Mouse (Mus musculus): Measurements from ENCODE around the gene Ak4. TPM values are rescaled to one million over a fixed set of nuclear protein-coding genes. Genes with fewer than 3 reads are reported as not detected.
"Not testable (repeated sequence)": the region's sequence is repeated elsewhere in the genome, so short reads cannot be mapped to it uniquely, and the experiment has no call there.

The Ak4 gene
- polyA plus RNA-seq, 1 experiment from 2014 or later = 10.1 TPM

- no peak overlapping the region for H3K4me3 ChIP-seq (ENCODE audit: low read depth, low read length)
- no peak overlapping the region for H3K9ac ChIP-seq (replicated peaks; ENCODE audit: low read depth, low read length)
- H3K27ac ChIP-seq (ENCODE audit: low read length) = no peak overlapping the region
- H3K27me3 ChIP-seq (ENCODE audit: control insufficient read depth, insufficient read depth, low read length) = no peaks in the 10 kb centered on the region
- peak; percentile 56; the same call in 1 of the 2 replicates for ATAC-seq (ENCODE audit: insufficient number of reproducible peaks, insufficient read depth, low FRiP score, low read depth)
- peaks cover 11% of the 10 kb centered on the region; the same call in 1 of the 2 replicates for H3K4me1 ChIP-seq (ENCODE audit: control insufficient read depth, insufficient read depth, low read length)
- no peaks in the 10 kb centered on the region for H3K36me3 ChIP-seq (ENCODE audit: control insufficient read depth, insufficient read depth, low read length)
- 68% methylated on average over 7 of the region's 7 CpGs for WGBS
- H3K9me3 ChIP-seq (ENCODE audit: control insufficient read depth, low read depth, low read length) = no peaks in the 10 kb centered on the region
- H3K4me2 ChIP-seq (replicated peaks; ENCODE audit: low read depth, low read length) = no peak overlapping the region
Measured at GRCm38 (mm10) chr4:101443419-101443991, 24.4 kb downstream of the Ak4 start.

- H3K27me3 ChIP-seq (ENCODE audit: control insufficient read depth, insufficient read depth, low read length) = no peaks in the 10 kb centered on the region
- ATAC-seq (ENCODE audit: insufficient number of reproducible peaks, insufficient read depth, low FRiP score, low read depth) = no peak
- H3K27ac ChIP-seq (ENCODE audit: low read length) = no peak overlapping the region
- H3K36me3 ChIP-seq (ENCODE audit: control insufficient read depth, insufficient read depth, low read length) = no peaks in the 10 kb centered on the region
- H3K4me3 ChIP-seq (ENCODE audit: low read depth, low read length) = no peak overlapping the region
- WGBS = 92% methylated on average over 4 of the region's 4 CpGs
- no peak overlapping the region for H3K9ac ChIP-seq (replicated peaks; ENCODE audit: low read depth, low read length)
- H3K9me3 ChIP-seq (ENCODE audit: control insufficient read depth, low read depth, low read length) = no peaks in the 10 kb centered on the region
- no peak overlapping the region for H3K4me2 ChIP-seq (replicated peaks; ENCODE audit: low read depth, low read length)
- H3K4me1 ChIP-seq (ENCODE audit: control insufficient read depth, insufficient read depth, low read length) = no peaks in the 10 kb centered on the region
Measured at GRCm38 (mm10) chr4:101445660-101446059, 26.6 kb downstream of the Ak4 start.

DNA sequence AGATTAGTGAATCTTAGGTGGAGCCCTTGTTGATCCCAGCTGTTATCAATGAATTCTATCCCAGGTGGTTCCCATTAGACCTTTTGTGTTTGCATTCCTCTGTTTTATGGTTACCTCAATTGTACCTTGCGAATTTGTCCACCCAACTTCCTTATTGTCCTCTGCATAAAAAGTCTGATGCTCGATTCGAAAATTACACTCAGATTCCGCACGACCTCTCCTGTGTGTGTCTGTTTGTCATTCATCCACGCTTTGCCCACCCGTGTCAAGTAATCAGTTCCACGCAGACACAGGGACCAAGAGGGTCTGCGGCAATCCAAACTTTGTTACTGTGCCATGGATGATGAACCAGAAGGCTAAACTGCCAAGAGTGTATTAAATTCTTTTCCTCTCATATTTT is 27.5 kb downstream of the Ak4 start:
- not testable (repeated sequence) for H3K9ac ChIP-seq (replicated peaks; ENCODE audit: low read depth, low read length); ATAC-seq (ENCODE audit: insufficient number of reproducible peaks, insufficient read depth, low FRiP score, low read depth)
- 95% methylated on average over 9 of the region's 9 CpGs for WGBS

DNA sequence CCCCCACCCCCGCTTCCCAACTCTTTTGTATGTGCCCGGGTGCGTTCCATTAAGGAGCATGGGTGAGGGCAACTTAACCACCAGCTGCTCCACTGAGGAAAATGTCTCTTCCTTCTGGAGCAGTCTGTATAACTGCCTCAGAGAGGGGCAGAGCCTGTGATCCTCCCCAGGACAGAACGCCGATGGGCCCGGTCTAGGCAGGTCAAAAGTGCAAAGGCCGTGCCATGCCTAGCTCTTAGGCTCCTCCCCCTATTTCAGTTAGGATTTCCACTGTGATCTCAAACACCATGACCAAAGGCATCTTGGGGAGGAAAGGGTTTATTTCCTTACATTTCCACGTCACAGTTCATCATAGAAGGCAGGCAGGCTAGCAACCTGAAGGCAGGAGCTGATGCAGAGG is 29.6 kb downstream of the Ak4 start:
- Histone ChIP-seq H3K9me3 (ENCODE audit: control insufficient read depth, low read depth, low read length) (no peaks in the 10 kb centered on the region), H3K4me2 (replicated peaks; ENCODE audit: low read depth, low read length) (no peak overlapping the region), H3K4me1 (ENCODE audit: control insufficient read depth, insufficient read depth, low read length) (no peaks in the 10 kb centered on the region), H3K27me3 (ENCODE audit: control insufficient read depth, insufficient read depth, low read length) (no peaks in the 10 kb centered on the region), H3K27ac (ENCODE audit: low read length) (no peak overlapping the region), H3K36me3 (ENCODE audit: control insufficient read depth, insufficient read depth, low read length) (no peaks in the 10 kb centered on the region), H3K9ac (replicated peaks; ENCODE audit: low read depth, low read length) (no peak overlapping the region), H3K4me3 (ENCODE audit: low read depth, low read length) (no peak overlapping the region)
- WGBS = 74% methylated on average over 8 of the region's 8 CpGs
- ATAC-seq (ENCODE audit: insufficient number of reproducible peaks, insufficient read depth, low FRiP score, low read depth) = no peak

More for the DNA sequence above, 27.5 kb downstream of the Ak4 start:
- not testable (repeated sequence) for H3K27me3 ChIP-seq (ENCODE audit: control insufficient read depth, insufficient read depth, low read length); H3K4me2 ChIP-seq (replicated peaks; ENCODE audit: low read depth, low read length); H3K9me3 ChIP-seq (ENCODE audit: control insufficient read depth, low read depth, low read length); H3K4me3 ChIP-seq (ENCODE audit: low read depth, low read length); H3K36me3 ChIP-seq (ENCODE audit: control insufficient read depth, insufficient read depth, low read length); H3K4me1 ChIP-seq (ENCODE audit: control insufficient read depth, insufficient read depth, low read length); H3K27ac ChIP-seq (ENCODE audit: low read length)

GRCm38 (mm10) chr4:101449344-101449743 is 30.3 kb downstream of the Ak4 start:
- Histone ChIP-seq H3K36me3 (ENCODE audit: control insufficient read depth, insufficient read depth, low read length) (no peaks in the 10 kb centered on the region), H3K27ac (ENCODE audit: low read length) (no peak overlapping the region), H3K27me3 (ENCODE audit: control insufficient read depth, insufficient read depth, low read length) (no peaks in the 10 kb centered on the region), H3K4me1 (ENCODE audit: control insufficient read depth, insufficient read depth, low read length) (no peaks in the 10 kb centered on the region), H3K9me3 (ENCODE audit: control insufficient read depth, low read depth, low read length) (no peaks in the 10 kb centered on the region), H3K9ac (replicated peaks; ENCODE audit: low read depth, low read length) (no peak overlapping the region), H3K4me2 (replicated peaks; ENCODE audit: low read depth, low read length) (no peak overlapping the region), H3K4me3 (ENCODE audit: low read depth, low read length) (no peak overlapping the region)
- no peak for ATAC-seq (ENCODE audit: insufficient number of reproducible peaks, insufficient read depth, low FRiP score, low read depth)
- 55% methylated on average over 7 of the region's 7 CpGs for WGBS

GRCm38 (mm10) chr4:101450150-101450780 is 31.2 kb downstream of the Ak4 start:
- Histone ChIP-seq H3K9me3 (ENCODE audit: control insufficient read depth, low read depth, low read length) (no peaks in the 10 kb centered on the region), H3K36me3 (ENCODE audit: control insufficient read depth, insufficient read depth, low read length) (no peaks in the 10 kb centered on the region), H3K4me2 (replicated peaks; ENCODE audit: low read depth, low read length) (no peak overlapping the region), H3K27me3 (ENCODE audit: control insufficient read depth, insufficient read depth, low read length) (no peaks in the 10 kb centered on the region), H3K4me1 (ENCODE audit: control insufficient read depth, insufficient read depth, low read length) (no peaks in the 10 kb centered on the region), H3K27ac (ENCODE audit: low read length) (no peak overlapping the region), H3K4me3 (ENCODE audit: low read depth, low read length) (no peak overlapping the region), H3K9ac (replicated peaks; ENCODE audit: low read depth, low read length) (no peak overlapping the region)
- 75% methylated on average over 20 of the region's 20 CpGs for WGBS
- peak; percentile 46; the same call in 1 of the 2 replicates for ATAC-seq (ENCODE audit: insufficient number of reproducible peaks, insufficient read depth, low FRiP score, low read depth)

DNA sequence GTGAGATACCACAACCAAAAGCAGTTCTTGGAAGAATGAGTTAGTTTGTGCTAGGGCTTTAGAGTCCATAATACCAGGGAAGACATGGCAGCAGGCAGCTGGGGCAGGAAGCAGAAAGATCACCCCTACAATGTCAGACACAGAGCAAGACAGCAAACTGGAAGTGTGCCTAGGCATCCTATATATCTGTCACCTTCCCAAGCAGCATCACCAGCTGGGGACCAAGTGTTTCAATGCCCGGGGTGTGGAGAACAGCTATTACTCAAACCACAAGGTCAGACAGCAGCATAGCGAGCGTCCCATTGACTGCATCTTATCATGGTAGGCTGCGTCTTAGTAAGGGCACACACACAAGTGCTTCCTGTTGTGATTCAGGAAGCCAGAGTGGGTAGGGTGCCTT is 32.0 kb downstream of the Ak4 start:
- H3K36me3 ChIP-seq (ENCODE audit: control insufficient read depth, insufficient read depth, low read length) = no peaks in the 10 kb centered on the region
- WGBS = 89% methylated on average over 4 of the region's 4 CpGs
- no peak for ATAC-seq (ENCODE audit: insufficient number of reproducible peaks, insufficient read depth, low FRiP score, low read depth)
- no peak overlapping the region for H3K4me3 ChIP-seq (ENCODE audit: low read depth, low read length)
- no peak overlapping the region for H3K9ac ChIP-seq (replicated peaks; ENCODE audit: low read depth, low read length)
- no peak overlapping the region for H3K27ac ChIP-seq (ENCODE audit: low read length)
- no peaks in the 10 kb centered on the region for H3K9me3 ChIP-seq (ENCODE audit: control insufficient read depth, low read depth, low read length)
- H3K4me1 ChIP-seq (ENCODE audit: control insufficient read depth, insufficient read depth, low read length) = no peaks in the 10 kb centered on the region
- no peak overlapping the region for H3K4me2 ChIP-seq (replicated peaks; ENCODE audit: low read depth, low read length)
- H3K27me3 ChIP-seq (ENCODE audit: control insufficient read depth, insufficient read depth, low read length) = no peaks in the 10 kb centered on the region

DNA sequence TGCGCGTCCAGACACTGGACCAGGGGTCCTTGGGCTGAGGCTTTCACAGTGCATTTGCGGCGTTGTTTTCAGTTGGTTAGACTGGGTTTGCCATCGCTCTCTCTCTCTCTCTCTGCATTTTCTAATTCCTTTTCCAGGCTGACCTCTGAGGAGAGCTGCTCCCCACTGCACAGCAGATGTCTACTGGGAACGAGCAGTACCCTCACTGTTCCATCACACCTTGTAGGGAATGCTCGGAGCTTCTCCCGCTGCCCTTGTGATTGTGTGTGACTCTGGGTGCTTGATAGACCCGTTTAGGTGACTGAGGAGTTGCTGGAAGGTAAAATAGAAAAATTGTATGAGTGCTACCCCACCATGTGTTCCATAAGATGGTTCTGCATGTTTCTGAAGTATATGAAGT is 33.8 kb downstream of the Ak4 start:
- no peaks in the 10 kb centered on the region for H3K4me1 ChIP-seq (ENCODE audit: control insufficient read depth, insufficient read depth, low read length)
- ATAC-seq (ENCODE audit: insufficient number of reproducible peaks, insufficient read depth, low FRiP score, low read depth) = no peak
- H3K9me3 ChIP-seq (ENCODE audit: control insufficient read depth, low read depth, low read length) = no peaks in the 10 kb centered on the region
- H3K9ac ChIP-seq (replicated peaks; ENCODE audit: low read depth, low read length) = no peak overlapping the region
- 89% methylated on average over 9 of the region's 9 CpGs for WGBS
- no peak overlapping the region for H3K27ac ChIP-seq (ENCODE audit: low read length)
- no peaks in the 10 kb centered on the region for H3K36me3 ChIP-seq (ENCODE audit: control insufficient read depth, insufficient read depth, low read length)
- no peak overlapping the region for H3K4me3 ChIP-seq (ENCODE audit: low read depth, low read length)
- no peaks in the 10 kb centered on the region for H3K27me3 ChIP-seq (ENCODE audit: control insufficient read depth, insufficient read depth, low read length)
- H3K4me2 ChIP-seq (replicated peaks; ENCODE audit: low read depth, low read length) = no peak overlapping the region

DNA sequence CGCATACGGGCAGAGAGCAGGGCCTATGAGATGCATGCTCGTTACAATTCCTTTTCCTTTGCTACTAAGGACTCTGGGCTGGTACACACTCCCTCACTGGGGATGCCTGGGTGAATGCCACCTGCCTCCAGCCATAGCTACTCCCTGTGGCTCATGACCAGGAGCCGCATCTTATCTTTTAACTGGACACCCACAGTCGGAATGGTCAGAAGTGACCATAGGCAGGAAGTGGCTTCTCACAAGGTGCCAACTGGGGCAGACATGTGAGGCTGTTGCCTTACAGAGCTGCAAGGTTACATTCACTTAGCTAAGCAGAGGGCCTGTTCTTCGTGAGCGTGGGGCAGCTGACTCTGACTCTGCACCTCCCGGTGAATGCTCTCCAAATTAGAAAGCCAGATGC is 38.1 kb downstream of the Ak4 start:
- no peaks in the 10 kb centered on the region for H3K4me1 ChIP-seq (ENCODE audit: control insufficient read depth, insufficient read depth, low read length)
- 92% methylated on average over 8 of the region's 8 CpGs for WGBS

More for the DNA sequence above, 38.1 kb downstream of the Ak4 start:
- H3K36me3 ChIP-seq (ENCODE audit: control insufficient read depth, insufficient read depth, low read length) = no peaks in the 10 kb centered on the region
- H3K4me3 ChIP-seq (ENCODE audit: low read depth, low read length) = no peak overlapping the region
- no peak overlapping the region for H3K27ac ChIP-seq (ENCODE audit: low read length)
- H3K9me3 ChIP-seq (ENCODE audit: control insufficient read depth, low read depth, low read length) = no peaks in the 10 kb centered on the region
- H3K9ac ChIP-seq (replicated peaks; ENCODE audit: low read depth, low read length) = no peak overlapping the region
- H3K27me3 ChIP-seq (ENCODE audit: control insufficient read depth, insufficient read depth, low read length) = no peaks in the 10 kb centered on the region
- ATAC-seq (ENCODE audit: insufficient number of reproducible peaks, insufficient read depth, low FRiP score, low read depth) = no peak
- H3K4me2 ChIP-seq (replicated peaks; ENCODE audit: low read depth, low read length) = no peak overlapping the region

All from stomach, embryonic 14.5 days (tissue).